Mouse (Mus musculus): ENCODE measurements around the gene Gm20825. TPM values are rescaled to one million over a fixed set of nuclear protein-coding genes. Genes with fewer than 3 reads are reported as not detected.
"Not testable (repeated sequence)": the region's sequence is repeated elsewhere in the genome, so short reads cannot be mapped to it uniquely, and the experiment has no call there.

Gene Gm20825
- not detected in 2 replicates for polyA plus RNA-seq (2015; fragmentation: Nextera tagmentation; extraction: Ambion mirVana)

- DNase-seq (ENCODE audit: low spot score) = not testable (repeated sequence)
These were observed at the start of gene Gm20825 for GRCm38 (mm10) chrY:8071407-8071806. TSS of gene Gm20825 (minus strand) at chrY:8071507.

Other genes starting within 250 kb of the Gm20825 start
- not detected in 2 replicates for gene Gm29049, start 74.3 kb downstream of the Gm20825 start, polyA plus RNA-seq (2015; fragmentation: Nextera tagmentation; extraction: Ambion mirVana)
- not detected in 2 replicates for gene Gm20824, start 186.4 kb upstream of the Gm20825 start, polyA plus RNA-seq (2015; fragmentation: Nextera tagmentation; extraction: Ambion mirVana)